Mouse (Mus musculus): ENCODE results near the gene Aimp1. TPM values are rescaled to one million over a fixed set of nuclear protein-coding genes. Genes with fewer than 3 reads are reported as not detected.

The Aimp1 gene
- total and polyA plus RNA-seq, 3 experiments, result 158 to 206 TPM; not detected in 1

- Histone ChIP-seq H3K36me3 (ENCODE audit: control insufficient read depth in 1 of 2, insufficient read depth in 2 of 2, low read length in 2 of 2) (peaks cover 0 to 22% of the 10 kb centered on the region in 2 experiments; a peak in 2 of 4 replicates), H3K4me3 (ENCODE audit: control insufficient read depth in 1 of 2, insufficient read depth in 1 of 2, low read depth in 2 of 2, low read length in 2 of 2) (no peak overlapping the region), H3K9me3 (replicated peaks; ENCODE audit: insufficient read depth, low read length) (no peaks in the 10 kb centered on the region), H3K27me3 (ENCODE audit: control insufficient read depth in 1 of 2, insufficient read depth in 2 of 2, low read length in 2 of 2) (no peaks in the 10 kb centered on the region), H3K4me1 (ENCODE audit: control insufficient read depth in 1 of 2, insufficient read depth in 2 of 2, low read length in 2 of 2) (peaks cover 9 to 16% of the 10 kb centered on the region in 2 experiments), H3K79me2 (ENCODE audit: control insufficient read depth, insufficient read depth, low read length, poor library complexity) (no peaks in the 10 kb centered on the region), H3K9ac (ENCODE audit: control insufficient read depth, low read depth, low read length, poor library complexity, severe bottlenecking) (no peak overlapping the region), H3K27ac (ENCODE audit: control insufficient read depth, low read depth, low read length) (no peak overlapping the region)
- peak; percentile 62 for TF ChIP-seq ETS1 (IDR thresholded peaks at IDR 0.05; ENCODE audit: low read depth, low read length)
- peak; percentile 86 for TF ChIP-seq TCF12 (IDR thresholded peaks at IDR 0.05; ENCODE audit: low read depth, low read length)
- TF ChIP-seq TAL1 (IDR thresholded peaks at IDR 0.05; ENCODE audit: low read length), result peak; percentile 40; the same call in 1 of the 2 replicates
- TF ChIP-seq ZNF384 (IDR thresholded peaks at IDR 0.05; ENCODE audit: low read depth, low read length), result no peak
- no peak for TF ChIP-seq ELF1 (IDR thresholded peaks at IDR 0.05; ENCODE audit: low read depth, low read length)
- TF ChIP-seq EP300 (IDR thresholded peaks at IDR 0.05; ENCODE audit: low read depth in 1 of 2, low read length in 2 of 2), result peak; percentile 67 to 69
- no peak for TF ChIP-seq NELFE (IDR thresholded peaks at IDR 0.05; ENCODE audit: low read depth, low read length)
- TF ChIP-seq RCOR1 (IDR thresholded peaks at IDR 0.05; ENCODE audit: low read depth, low read length), result peak; percentile 82
- peak; percentile 78 for TF ChIP-seq GATA1 (IDR thresholded peaks at IDR 0.05; ENCODE audit: low read depth, low read length)
- no peak for TF ChIP-seq BHLHE40 (IDR thresholded peaks at IDR 0.05; ENCODE audit: borderline replicate concordance, low read depth, low read length)
- DNase-seq (ENCODE audit: low read depth, low spot score), result peak; percentile 60
Measured at GRCm38 (mm10) chr3:132651776-132652175, 32.4 kb downstream of the Aimp1 start.

GRCm38 (mm10) chr3:132650191-132650590 lies 34.0 kb downstream of the Aimp1 start:
- no peaks in the 10 kb centered on the region for H3K9me3 ChIP-seq (replicated peaks; ENCODE audit: insufficient read depth, low read length)
- peaks cover 9 to 23% of the 10 kb centered on the region in 2 experiments for H3K4me1 ChIP-seq (ENCODE audit: control insufficient read depth in 1 of 2, insufficient read depth in 2 of 2, low read length in 2 of 2)

More at GRCm38 (mm10) chr3:132650191-132650590, 34.0 kb downstream of the Aimp1 start:
- H3K27me3 ChIP-seq (ENCODE audit: control insufficient read depth in 1 of 2, insufficient read depth in 2 of 2, low read length in 2 of 2), result no peaks in the 10 kb centered on the region
- no peak overlapping the region for H3K4me3 ChIP-seq (ENCODE audit: control insufficient read depth in 1 of 2, insufficient read depth in 1 of 2, low read depth in 2 of 2, low read length in 2 of 2)
- H3K9ac ChIP-seq (ENCODE audit: control insufficient read depth, low read depth, low read length, poor library complexity, severe bottlenecking), result no peak overlapping the region
- DNase-seq (ENCODE audit: low read depth, low spot score), result no peak
- H3K27ac ChIP-seq (ENCODE audit: control insufficient read depth, low read depth, low read length), result peak overlapping the region; percentile 70; the same call in 1 of the 2 replicates
- H3K36me3 ChIP-seq (ENCODE audit: control insufficient read depth in 1 of 2, insufficient read depth in 2 of 2, low read length in 2 of 2), result peaks cover 0 to 25% of the 10 kb centered on the region in 2 experiments; a peak in 2 of 4 replicates
- no peaks in the 10 kb centered on the region for H3K79me2 ChIP-seq (ENCODE audit: control insufficient read depth, insufficient read depth, low read length, poor library complexity)
- TF ChIP-seq EP300 (IDR thresholded peaks at IDR 0.05; ENCODE audit: low read depth in 1 of 2, low read length in 2 of 2) (no peak), CHD1 (IDR thresholded peaks at IDR 0.05; ENCODE audit: low read depth, low read length) (no peak), MAZ (IDR thresholded peaks at IDR 0.05; ENCODE audit: low read depth, low read length) (no peak), CHD2 (IDR thresholded peaks at IDR 0.05; ENCODE audit: low read length) (no peak), CTCF (IDR thresholded peaks at IDR 0.05 in 2 of 3, conservative IDR thresholded peaks at IDR 0.05 in 1 of 3; ENCODE audit: control insufficient read depth in 1 of 3, insufficient read depth in 1 of 3, low read depth in 2 of 3, low read length in 3 of 3, poor library complexity in 1 of 3, severe bottlenecking in 1 of 3) (no peak), POLR2A (IDR thresholded peaks at IDR 0.05; ENCODE audit: control insufficient read depth in 1 of 2, insufficient read depth in 1 of 2, low read depth in 1 of 2, low read length in 2 of 2, poor library complexity in 1 of 2) (no peak), NELFE (IDR thresholded peaks at IDR 0.05; ENCODE audit: low read depth, low read length) (no peak), USF1 (IDR thresholded peaks at IDR 0.05; ENCODE audit: low read depth, low read length) (no peak), MEF2A (IDR thresholded peaks at IDR 0.05; ENCODE audit: extremely low read depth, insufficient replicate concordance, low read depth, low read length, poor library complexity, severe bottlenecking) (no peak), ZNF384 (IDR thresholded peaks at IDR 0.05; ENCODE audit: low read depth, low read length) (no peak; the same call in 1 of the 2 replicates), UBTF (IDR thresholded peaks at IDR 0.05; ENCODE audit: borderline replicate concordance, insufficient read depth, low read depth, low read length) (no peak), JUND (IDR thresholded peaks at IDR 0.05; ENCODE audit: low read depth, low read length) (no peak), MAX (IDR thresholded peaks at IDR 0.05; ENCODE audit: low read length) (no peak), SIN3A (IDR thresholded peaks at IDR 0.05; ENCODE audit: low read length) (no peak), GATA1 (IDR thresholded peaks at IDR 0.05; ENCODE audit: low read depth, low read length) (no peak), HCFC1 (IDR thresholded peaks at IDR 0.05; ENCODE audit: low read depth, low read length) (no peak)

All from MEL (cell line).